Mouse (Mus musculus) liver, embryonic 14.5 days (tissue): Measurements from ENCODE around the gene Tpte.

Source experiments
- CTCF ChIP-seq: IDR thresholded peaks from 2 replicates; pipeline ENCODE4 v1.5.1; 2016; ENCODE audit warnings: antibody characterized with exemption, low read depth, control low read depth
- EP300 ChIP-seq: IDR thresholded peaks from 2 replicates; pipeline ENCODE4 v1.6.1; 2016; ENCODE audit warnings: antibody characterized with exemption, low read depth

GRCm38 (mm10) chr8:22260091-22260722 lies 23.0 kb upstream of the Tpte start:
- TF ChIP-seq EP300: no peak
- no peak for TF ChIP-seq CTCF
